Mouse (Mus musculus) thymus, adult 2 months (tissue): ENCODE data around the gene H2-Ab1.

Experiments
- CTCF ChIP-seq: fragments of 200-500 bp; IDR thresholded peaks from 2 replicates; pipeline ENCODE4 v1.5.1; 2012; ENCODE audit warnings: mild to moderate bottlenecking, control low read depth, low read length, moderate library complexity, borderline replicate concordance; ENCODE audit not compliant: control insufficient read depth, poor library complexity, insufficient read depth; ENCODE audit errors: extremely low read depth
- POLR2A ChIP-seq: fragments of 200-500 bp; IDR thresholded peaks from 2 replicates; pipeline ENCODE4 v1.6.1; 2012; ENCODE audit warnings: mild to moderate bottlenecking, low read length, control low read depth, moderate library complexity; ENCODE audit not compliant: control insufficient read depth, poor library complexity, insufficient read depth; ENCODE audit errors: extremely low read depth

DNA sequence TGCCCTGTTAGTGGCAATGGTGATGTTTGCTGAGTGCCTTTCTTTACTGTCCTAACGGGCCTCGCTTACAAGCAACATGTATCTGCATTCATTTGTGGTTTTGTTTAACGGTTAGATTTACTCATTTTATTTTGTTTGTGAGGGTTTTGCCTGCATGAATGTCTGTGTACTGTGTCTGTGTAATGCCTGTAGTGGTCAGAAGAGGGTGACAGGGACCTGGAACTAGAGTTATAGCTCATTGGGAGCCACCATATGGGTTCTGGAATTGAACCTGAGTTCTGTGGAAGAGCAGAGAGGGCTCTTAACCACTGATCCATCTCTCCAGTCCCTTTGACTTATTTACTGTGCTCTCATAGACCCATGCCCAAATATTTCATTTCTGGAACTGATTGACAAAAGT, 10.4 kb upstream of the H2-Ab1 start:
- TF ChIP-seq CTCF (no peak), POLR2A (no peak)
